Mouse (Mus musculus) megakaryocyte-erythroid progenitor cell, adult 5 weeks (primary cell): ENCODE results near the gene Klhl4. TPM values are rescaled to one million over a fixed set of nuclear protein-coding genes. Genes with fewer than 3 reads are reported as not detected.

Experiments
- polyA plus RNA-seq: library from polyadenylated mRNA; stranded (reverse); fragments of >175 nt; gene quantifications from 2 replicates; pipeline ENCODE4 v1.2.3, GENCODE M21; 2012

Klhl4 gene
- polyA plus RNA-seq = 0.03 TPM in 1 of 2 replicates, not detected in the other

GRCm38 (mm10) chrX:114473782-114474731, at the start of gene Klhl4:
TSS of gene Klhl4 (plus strand) at chrX:114474333.

